Comparison of ENCODE assay signal across 13 mouse cellular contexts in genomic region chr14:17784207-17784806, GRCm38 (mm10).
DNase-seq lines count a peak whose midpoint lies in the region; ATAC-seq and TF ChIP-seq lines count a peak whose summit lies in the region.
"Had no signal": no experiment of that assay in that cellular context is flagged by ENCODE, and none has a peak within 500 bp of the region (broad histone marks: within the 10 kb centered on the region; RNA-seq: fewer than 3 reads in every experiment).

No protein-coding gene starts in this region.

- ATAC-seq in kidney, postnatal 0 days (replicated peaks; ENCODE audit: low FRiP score, low read depth), result peak; percentile 73
- peak; percentile 95 for ATAC-seq in liver, postnatal 0 days
- ATAC-seq in megakaryocyte-erythroid progenitor cell, adult 5-6 weeks (replicated peaks; ENCODE audit: low FRiP score, low TSS enrichment, poor library complexity, severe bottlenecking), result no peak
- ATAC-seq: forebrain, postnatal 0 days had no signal

- 31% methylated on average over 5 of the region's 5 CpGs for WGBS in kidney, postnatal 0 days
- 14% methylated on average over 5 of the region's 5 CpGs for WGBS in liver, postnatal 0 days (ENCODE audit: insufficient replicate concordance)

- H3K4me1 ChIP-seq in kidney, postnatal 0 days (replicated peaks; ENCODE audit: insufficient read depth, low read length), result no peaks in the 10 kb centered on the region
- peaks cover 8% of the 10 kb centered on the region; the same call in 1 of the 2 replicates for H3K4me1 ChIP-seq in liver, postnatal 0 days (ENCODE audit: insufficient read depth)

- no peaks in the 10 kb centered on the region for H3K9me3 ChIP-seq in kidney, postnatal 0 days (replicated peaks; ENCODE audit: low read length)
- no peaks in the 10 kb centered on the region for H3K9me3 ChIP-seq in liver, postnatal 0 days (ENCODE audit: low read length)
- H3K9me3 ChIP-seq: heart, embryonic 13.5 days had no signal

- H3K4me2 ChIP-seq in kidney, postnatal 0 days (ENCODE audit: low read length), result no peak overlapping the region
- peak overlapping the region; percentile 53 for H3K4me2 ChIP-seq in liver, postnatal 0 days (ENCODE audit: low read depth, low read length)
- H3K4me2 ChIP-seq: heart, embryonic 13.5 days had no signal

- peak; percentile 23 for DNase-seq in heart, adult 8-10 months (ENCODE audit: low spot score)
- no peak for DNase-seq in heart, postnatal 25 days (ENCODE audit: low spot score)
- DNase-seq in fibroblast of lung, adult 2 months (ENCODE audit: low read depth), result peak; percentile 25
- peak; percentile 24 for DNase-seq in kidney, postnatal 0 days (ENCODE audit: low spot score)
- peak; percentile 39 for DNase-seq in liver, postnatal 0 days
- DNase-seq in right cerebral cortex, postnatal 14 days, result no peak
- no peak for DNase-seq in left cerebral cortex, postnatal 25 days (ENCODE audit: low spot score in 2 of 2)
- DNase-seq: cerebellum, postnatal 25 days; forebrain, postnatal 0 days; right cerebral cortex, postnatal 4 days; thymus, adult 18-20 months had no signal

- no peak for TF ChIP-seq CTCF in kidney, postnatal 0 days (IDR thresholded peaks at IDR 0.05; ENCODE audit: low read depth)
- TF ChIP-seq CTCF in liver, postnatal 0 days (IDR thresholded peaks at IDR 0.05; ENCODE audit: low read depth), result no peak

- TF ChIP-seq EP300 in liver, postnatal 0 days (IDR thresholded peaks at IDR 0.05; ENCODE audit: low read depth), result no peak

- H3K36me3 ChIP-seq in kidney, postnatal 0 days (ENCODE audit: insufficient read depth, low read length), result no peaks in the 10 kb centered on the region
- H3K36me3 ChIP-seq in liver, postnatal 0 days (replicated peaks; ENCODE audit: insufficient read depth, low read length), result no peaks in the 10 kb centered on the region
- H3K36me3 ChIP-seq: heart, embryonic 13.5 days had no signal

- H3K27me3 ChIP-seq in kidney, postnatal 0 days (ENCODE audit: insufficient read depth, low read length), result no peaks in the 10 kb centered on the region
- H3K27me3 ChIP-seq in liver, postnatal 0 days (ENCODE audit: insufficient read depth, low read length), result no peaks in the 10 kb centered on the region
- H3K27me3 ChIP-seq: heart, embryonic 13.5 days had no signal

- intact Hi-C loops in heart, postnatal 25 days (cut with DNase I), result loop anchor here (10.0 kb wide), 1 partner anchor 120 kb away; the partner anchor contains the start of gene Thrb
- intact Hi-C loops in left cerebral cortex, postnatal 25 days (cut with DNase I), result no loop called here

- H3K9ac ChIP-seq in kidney, postnatal 0 days (ENCODE audit: low read depth, low read length), result no peak overlapping the region
- no peak overlapping the region for H3K9ac ChIP-seq in liver, postnatal 0 days (replicated peaks)
- H3K9ac ChIP-seq: forebrain, postnatal 0 days; heart, embryonic 13.5 days had no signal

- H3K4me3 ChIP-seq in kidney, postnatal 0 days (replicated peaks; ENCODE audit: low read depth, low read length), result no peak overlapping the region
- H3K4me3 ChIP-seq in liver, postnatal 0 days (ENCODE audit: low read depth, low read length), result 0 out of 2 replicates have a peak overlapping the region, but pooled peaks have one; percentile 3
- H3K4me3 ChIP-seq: heart, embryonic 13.5 days had no signal

- H3K27ac ChIP-seq in kidney, postnatal 0 days, result no peak overlapping the region
- H3K27ac ChIP-seq in liver, postnatal 0 days (ENCODE audit: low read depth), result peak overlapping the region; percentile 67
- H3K27ac ChIP-seq: heart, embryonic 13.5 days had no signal

Comparison
In these comparisons a context has a peak if more than half of its experiments do, and no peak if none do; other contexts are left out.
1. DNase-seq: peak in heart, adult 8-10 months (single experiment), fibroblast of lung, adult 2 months (single experiment), kidney, postnatal 0 days (single experiment) and liver, postnatal 0 days (single experiment); none in heart, postnatal 25 days (single experiment), right cerebral cortex, postnatal 14 days (single experiment) and left cerebral cortex, postnatal 25 days (0 of 2).